Mouse (Mus musculus) hindbrain, embryonic 12.5 days (tissue): Measurements from ENCODE around the gene Adcy4. TPM values are rescaled to one million over a fixed set of nuclear protein-coding genes. Genes with fewer than 3 reads are reported as not detected.

Source experiments
- ATAC-seq: fragments of 200-750 bp; cut with Nextera tagmentation; 2 replicates; pipeline ENCODE4 v1.8.0; 2017; ENCODE audit warnings: moderate TSS enrichment; ENCODE audit not compliant: low FRiP score
- H3K27ac ChIP-seq: fragments of 300-500 bp; sonication (generic); 2 replicates; pipeline ENCODE4 v1.5.1; 2016; ENCODE audit warnings: mild to moderate bottlenecking
- H3K27me3 ChIP-seq: fragments of 300-500 bp; sonication (generic); 2 replicates; pipeline ENCODE4 v1.6.1; 2016; ENCODE audit warnings: mild to moderate bottlenecking
- H3K36me3 ChIP-seq: fragments of 300-500 bp; sonication (generic); 2 replicates; pipeline ENCODE4 v1.6.1; 2016; ENCODE audit warnings: mild to moderate bottlenecking
- H3K4me1 ChIP-seq: fragments of 300-500 bp; sonication (generic); 2 replicates; pipeline ENCODE4 v1.6.1; 2016
- H3K4me2 ChIP-seq: fragments of 300-500 bp; sonication (generic); replicated peaks from 2 replicates; pipeline ENCODE4 v1.6.1; 2016; ENCODE audit warnings: mild to moderate bottlenecking
- H3K4me3 ChIP-seq: fragments of 300-500 bp; sonication (generic); 2 replicates; pipeline ENCODE4 v1.5.1; 2016; ENCODE audit warnings: mild to moderate bottlenecking
- H3K9ac ChIP-seq: fragments of 300-500 bp; sonication (generic); 2 replicates; pipeline ENCODE4 v1.6.1; 2016; ENCODE audit warnings: mild to moderate bottlenecking, moderate library complexity
- H3K9me3 ChIP-seq: fragments of 300-500 bp; sonication (generic); replicated peaks from 2 replicates; pipeline ENCODE4 v1.6.1; 2016; ENCODE audit warnings: mild to moderate bottlenecking
- WGBS: fragments of 180-500 bp; shearing (Covaris S2); methylation state at CpG from one replicate; pipeline ENCODE4 v1.1.7; 2016; 5-methylcytosine and 5-hydroxymethylcytosine counted together
- polyA plus RNA-seq: library from polyadenylated mRNA; unstranded; fragments of >200 nt; fragmentation: Nextera tagmentation; extraction: Ambion mirVana; gene quantifications from 2 replicates; pipeline ENCODE4 v1.2.1, GENCODE M21; 2016

Gene Adcy4
- polyA plus RNA-seq, 1 experiment from 2014 or later, result 19.5 TPM

DNA sequence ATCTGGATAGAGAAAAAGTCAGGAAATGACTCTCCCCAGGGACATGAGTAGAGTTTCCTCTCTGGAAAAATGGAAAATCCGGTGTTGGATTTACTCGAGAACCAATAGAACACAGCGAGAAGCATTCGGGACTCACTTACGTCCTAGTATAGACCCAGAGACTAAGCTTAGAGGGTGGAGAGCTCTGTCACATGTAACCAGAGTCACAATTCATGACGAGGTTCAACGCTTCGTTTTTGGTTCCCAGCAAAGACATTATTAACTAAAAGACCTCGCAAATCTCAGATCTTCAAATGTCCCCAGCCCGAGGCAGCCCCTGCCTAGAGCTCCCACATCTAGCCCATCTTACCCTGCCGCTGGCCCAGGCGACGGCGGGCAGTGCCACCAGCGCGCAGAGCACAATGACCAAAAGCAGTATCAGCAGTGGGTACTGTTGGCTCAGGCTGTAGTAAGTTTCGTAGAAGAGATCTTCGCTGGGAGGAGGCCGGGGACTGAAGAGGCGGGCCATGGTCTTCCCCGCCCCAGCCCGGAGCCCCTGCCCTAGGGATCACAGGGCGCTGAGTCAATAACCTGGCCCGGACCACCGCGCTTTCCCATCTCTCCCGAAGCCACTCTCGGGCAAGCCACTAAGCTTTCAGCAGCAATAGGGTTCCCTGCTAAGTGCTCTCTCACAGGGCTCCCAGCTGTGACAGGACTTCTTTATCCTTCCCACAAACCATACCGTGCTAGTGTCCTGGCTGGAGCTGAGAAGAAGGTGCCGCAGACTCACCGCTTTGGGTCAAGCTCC, 531 bp downstream of the Adcy4 start:
- Histone ChIP-seq H3K9me3 (no peaks in the 10 kb centered on the region), H3K27me3 (peaks cover 75% of the 10 kb centered on the region), H3K27ac (peak overlapping the region; percentile 12; the same call in 1 of the 2 replicates), H3K36me3 (no peaks in the 10 kb centered on the region), H3K4me2 (peak overlapping the region; percentile 45), H3K4me3 (peak overlapping the region; percentile 34), H3K4me1 (peaks cover 17% of the 10 kb centered on the region), H3K9ac (peak overlapping the region; percentile 41)
- ATAC-seq, result no peak
- 1% methylated on average over 31 of the region's 31 CpGs for WGBS

- peak overlapping the region; percentile 34; the same call in 1 of the 2 replicates for H3K4me3 ChIP-seq
- H3K27ac ChIP-seq, result no peak overlapping the region
- H3K4me2 ChIP-seq, result peak overlapping the region; percentile 45
- WGBS, result 46% methylated on average over 9 of the region's 9 CpGs
- peaks cover 12% of the 10 kb centered on the region for H3K4me1 ChIP-seq
- peaks cover 66% of the 10 kb centered on the region for H3K27me3 ChIP-seq
- no peak for ATAC-seq
- no peaks in the 10 kb centered on the region for H3K9me3 ChIP-seq
- H3K36me3 ChIP-seq, result no peaks in the 10 kb centered on the region
- no peak overlapping the region for H3K9ac ChIP-seq
Observed at GRCm38 (mm10) chr14:55782361-55782960, 1.4 kb downstream of the Adcy4 start.

- WGBS, result 16% methylated on average over 14 of the region's 14 CpGs
Observed at GRCm38 (mm10) chr14:55781310-55781709, 2.6 kb downstream of the Adcy4 start.

GRCm38 (mm10) chr14:55780736-55781135, 3.2 kb downstream of the Adcy4 start:
- Histone ChIP-seq H3K27ac (no peak overlapping the region), H3K4me3 (no peak overlapping the region), H3K9me3 (no peaks in the 10 kb centered on the region), H3K36me3 (no peaks in the 10 kb centered on the region), H3K9ac (no peak overlapping the region), H3K27me3 (peaks cover 49% of the 10 kb centered on the region), H3K4me1 (peaks cover 12% of the 10 kb centered on the region), H3K4me2 (no peak overlapping the region)
- ATAC-seq, result no peak
- 83% methylated on average over 11 of the region's 11 CpGs for WGBS

More at GRCm38 (mm10) chr14:55781310-55781709, 2.6 kb downstream of the Adcy4 start:
- ATAC-seq, result peak; percentile 77
- H3K36me3 ChIP-seq, result no peaks in the 10 kb centered on the region
- peaks cover 12% of the 10 kb centered on the region for H3K4me1 ChIP-seq
- peak overlapping the region; percentile 42 for H3K4me2 ChIP-seq
- H3K9me3 ChIP-seq, result no peaks in the 10 kb centered on the region
- peak overlapping the region; percentile 13; the same call in 1 of the 2 replicates for H3K4me3 ChIP-seq
- H3K27ac ChIP-seq, result no peak overlapping the region
- no peak overlapping the region for H3K9ac ChIP-seq
- H3K27me3 ChIP-seq, result peaks cover 54% of the 10 kb centered on the region

- no peak for ATAC-seq
- 73% methylated on average over 16 of the region's 16 CpGs for WGBS
- Histone ChIP-seq H3K27ac (no peak overlapping the region), H3K4me1 (peaks cover 12% of the 10 kb centered on the region), H3K9me3 (no peaks in the 10 kb centered on the region), H3K9ac (no peak overlapping the region), H3K36me3 (no peaks in the 10 kb centered on the region), H3K27me3 (peaks cover 38% of the 10 kb centered on the region), H3K4me3 (no peak overlapping the region), H3K4me2 (no peak overlapping the region)
Observed at GRCm38 (mm10) chr14:55779656-55780055, 4.2 kb downstream of the Adcy4 start.

DNA sequence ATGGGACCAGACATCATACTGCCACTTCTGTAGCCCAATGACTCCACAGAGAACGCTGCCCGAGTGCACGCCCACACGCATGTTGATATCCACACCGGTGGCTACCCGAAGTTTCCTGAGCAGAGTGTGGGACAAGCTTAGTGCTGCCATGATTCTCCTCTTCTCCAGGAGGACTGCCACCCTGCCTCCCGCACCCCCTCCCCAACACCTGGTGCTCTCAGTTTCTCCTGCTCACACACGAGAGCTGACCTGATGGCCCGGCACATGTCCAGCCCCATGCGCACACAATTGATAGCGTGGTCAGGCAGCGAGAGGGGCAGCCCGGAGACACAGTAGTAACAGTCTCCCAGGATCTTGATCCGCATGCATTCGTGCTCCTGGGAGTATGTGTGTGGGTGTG, 5.2 kb downstream of the Adcy4 start:
- Histone ChIP-seq H3K9me3 (no peaks in the 10 kb centered on the region), H3K4me1 (peaks cover 9% of the 10 kb centered on the region), H3K4me2 (no peak overlapping the region), H3K27ac (no peak overlapping the region), H3K9ac (no peak overlapping the region), H3K4me3 (no peak overlapping the region), H3K27me3 (peaks cover 28% of the 10 kb centered on the region), H3K36me3 (no peaks in the 10 kb centered on the region)
- 89% methylated on average over 15 of the region's 15 CpGs for WGBS
- no peak for ATAC-seq

- no peak for ATAC-seq
- Histone ChIP-seq H3K4me3 (no peak overlapping the region), H3K36me3 (no peaks in the 10 kb centered on the region), H3K4me2 (no peak overlapping the region), H3K9ac (no peak overlapping the region), H3K4me1 (peaks cover 5% of the 10 kb centered on the region), H3K27me3 (peaks cover 19% of the 10 kb centered on the region), H3K27ac (no peak overlapping the region), H3K9me3 (no peaks in the 10 kb centered on the region)
- 91% methylated on average over 11 of the region's 11 CpGs for WGBS
Observed at GRCm38 (mm10) chr14:55777806-55778205, 6.1 kb downstream of the Adcy4 start.

DNA sequence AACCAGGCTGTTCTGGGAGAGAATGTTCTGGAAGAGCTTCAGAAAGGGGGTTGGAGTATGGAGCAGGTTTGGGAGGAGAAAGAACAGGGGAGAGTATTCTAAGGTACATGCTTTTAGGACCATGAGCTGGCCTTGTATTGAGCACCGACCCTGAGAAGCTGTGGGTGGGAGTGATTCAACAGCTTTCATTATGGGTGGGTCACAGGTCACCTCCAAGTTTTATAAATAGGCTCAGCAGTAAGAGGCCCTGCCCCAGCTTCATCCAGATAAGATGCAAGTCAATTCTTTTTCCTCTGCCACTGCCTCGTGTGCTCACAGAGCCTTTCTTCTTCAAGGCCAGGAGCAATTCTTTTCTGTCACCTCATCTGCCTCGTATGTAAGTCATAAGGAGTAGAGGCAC, 6.7 kb downstream of the Adcy4 start:
- H3K4me3 ChIP-seq, result no peak overlapping the region
- H3K9ac ChIP-seq, result no peak overlapping the region
- no peak overlapping the region for H3K27ac ChIP-seq
- peaks cover 5% of the 10 kb centered on the region for H3K4me1 ChIP-seq
- no peak overlapping the region for H3K4me2 ChIP-seq
- ATAC-seq, result no peak
- H3K27me3 ChIP-seq, result peaks cover 15% of the 10 kb centered on the region
- H3K36me3 ChIP-seq, result no peaks in the 10 kb centered on the region
- WGBS, result 47% methylated on average over 3 of the region's 3 CpGs
- no peaks in the 10 kb centered on the region for H3K9me3 ChIP-seq

GRCm38 (mm10) chr14:55776711-55777110, 7.2 kb downstream of the Adcy4 start:
- H3K36me3 ChIP-seq, result no peaks in the 10 kb centered on the region
- H3K4me2 ChIP-seq, result no peak overlapping the region
- ATAC-seq, result no peak
- H3K9ac ChIP-seq, result no peak overlapping the region
- peaks cover 14% of the 10 kb centered on the region for H3K27me3 ChIP-seq
- no peak overlapping the region for H3K27ac ChIP-seq
- no peaks in the 10 kb centered on the region for H3K9me3 ChIP-seq
- 62% methylated on average over 7 of the region's 7 CpGs for WGBS
- peaks cover 4% of the 10 kb centered on the region for H3K4me1 ChIP-seq
- no peak overlapping the region for H3K4me3 ChIP-seq

GRCm38 (mm10) chr14:55769087-55769703, 14.7 kb downstream of the Adcy4 start:
- no peak for ATAC-seq

DNA sequence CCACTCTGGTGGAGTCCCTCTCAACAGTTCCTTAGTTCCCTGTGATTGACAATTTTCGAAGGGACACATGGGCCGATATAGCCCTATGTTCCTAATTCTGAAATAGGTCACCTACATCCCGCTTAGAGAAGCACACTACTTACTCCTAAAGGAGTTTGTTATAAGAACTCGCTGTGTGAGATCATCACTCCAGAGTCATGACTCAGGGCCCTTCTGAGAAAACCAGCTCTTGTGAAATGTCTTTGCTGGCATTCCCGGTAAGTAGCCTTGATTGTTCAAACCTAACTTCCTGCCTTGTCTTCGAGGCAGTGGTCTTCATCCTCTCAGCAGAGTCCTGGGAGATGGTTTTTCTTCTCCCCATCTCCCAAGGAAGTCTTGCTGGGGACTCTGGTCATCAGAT, 15.3 kb downstream of the Adcy4 start:
- WGBS, result 82% methylated on average over 6 of the region's 6 CpGs
- H3K4me1 ChIP-seq, result peaks cover 8% of the 10 kb centered on the region
- peaks cover 75% of the 10 kb centered on the region for H3K27me3 ChIP-seq
- no peak overlapping the region for H3K27ac ChIP-seq
- H3K4me3 ChIP-seq, result no peak overlapping the region
- no peak overlapping the region for H3K4me2 ChIP-seq
- no peak overlapping the region for H3K9ac ChIP-seq
- ATAC-seq, result 0 out of 2 replicates have a peak, but pooled peaks have one; percentile 14
- no peaks in the 10 kb centered on the region for H3K36me3 ChIP-seq
- no peaks in the 10 kb centered on the region for H3K9me3 ChIP-seq

More at GRCm38 (mm10) chr14:55769087-55769703, 14.7 kb downstream of the Adcy4 start:
- H3K4me1 ChIP-seq, result peaks cover 8% of the 10 kb centered on the region
- no peaks in the 10 kb centered on the region for H3K9me3 ChIP-seq
- no peak overlapping the region for H3K27ac ChIP-seq
- H3K4me3 ChIP-seq, result no peak overlapping the region
- H3K36me3 ChIP-seq, result no peaks in the 10 kb centered on the region
- H3K4me2 ChIP-seq, result no peak overlapping the region
- H3K27me3 ChIP-seq, result peaks cover 69% of the 10 kb centered on the region
- 74% methylated on average over 16 of the region's 16 CpGs for WGBS
- H3K9ac ChIP-seq, result no peak overlapping the region
